Mouse (Mus musculus): ENCODE results near the gene Slc26a11.
"Not testable (repeated sequence)": the region's sequence is repeated elsewhere in the genome, so short reads cannot be mapped to it uniquely, and the experiment has no call there.

Gene Slc26a11

GRCm38 (mm10) chr11:119362769-119363533 is 7.6 kb downstream of the Slc26a11 start:
- no peak for DNase-seq

- peak; percentile 38 to 57 for DNase-seq
These were observed 8.3 kb downstream of the Slc26a11 start for GRCm38 (mm10) chr11:119363534-119364145.

- DNase-seq: no peak
These were observed 20.1 kb downstream of the Slc26a11 start for GRCm38 (mm10) chr11:119375425-119375824.

GRCm38 (mm10) chr11:119377326-119377725 is 22.0 kb downstream of the Slc26a11 start:
- no peak for DNase-seq

GRCm38 (mm10) chr11:119378551-119378950 is 23.2 kb downstream of the Slc26a11 start:
- no peak for DNase-seq

GRCm38 (mm10) chr11:119381631-119382337 is 26.4 kb downstream of the Slc26a11 start:
- no peak for DNase-seq

DNA sequence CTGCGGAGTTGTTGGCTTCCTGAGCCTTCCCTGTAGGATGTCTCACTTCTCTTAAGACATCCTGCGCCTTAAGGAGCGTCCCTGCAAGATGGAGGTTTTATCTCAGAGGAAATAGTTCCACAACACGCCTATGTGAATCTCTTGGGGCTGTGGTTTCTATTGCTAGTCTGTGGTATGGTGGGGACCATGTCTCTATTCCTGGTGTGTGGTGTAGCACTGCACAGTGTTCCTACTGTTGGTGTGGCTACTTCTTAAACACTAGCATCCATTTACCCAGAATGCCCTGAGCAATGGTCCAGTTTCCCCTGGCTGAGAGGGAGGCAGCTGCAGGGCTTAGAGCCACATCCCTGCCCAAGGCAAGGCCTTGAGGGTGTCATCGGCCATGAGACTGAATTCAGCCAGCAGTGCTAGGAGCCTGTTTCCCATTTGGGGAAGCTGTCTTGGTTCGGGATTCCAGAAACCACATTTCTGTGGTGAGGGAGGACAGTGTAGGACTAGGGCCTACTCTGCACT is 27.0 kb downstream of the Slc26a11 start:
- no peak for DNase-seq

DNA sequence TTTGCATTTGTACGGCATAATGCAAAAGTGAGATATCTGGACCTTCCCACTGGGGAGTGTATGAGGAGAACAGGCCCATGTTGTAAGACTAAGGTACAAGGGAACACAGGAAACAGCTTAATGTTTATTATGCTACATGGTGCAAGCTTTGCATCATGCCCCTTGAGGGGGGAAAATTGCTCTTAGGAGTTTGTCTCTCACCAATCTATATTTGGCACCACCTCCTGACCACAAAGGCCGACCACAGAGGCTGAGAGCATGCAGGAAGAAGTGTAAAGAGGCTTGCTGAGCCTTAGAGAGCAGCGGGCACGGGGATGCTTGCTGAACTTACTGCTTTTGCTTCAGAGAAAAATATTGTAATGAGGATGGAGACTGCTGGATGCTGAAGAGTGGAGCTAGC is 29.5 kb downstream of the Slc26a11 start:
- DNase-seq: peak; percentile 55 to 74

- DNase-seq: peak in 1 of 2 experiments; percentile 32
These were observed 30.9 kb downstream of the Slc26a11 start for GRCm38 (mm10) chr11:119386306-119386705.

- DNase-seq: not testable (repeated sequence)
These were observed 31.9 kb downstream of the Slc26a11 start for GRCm38 (mm10) chr11:119387273-119387672.

DNA sequence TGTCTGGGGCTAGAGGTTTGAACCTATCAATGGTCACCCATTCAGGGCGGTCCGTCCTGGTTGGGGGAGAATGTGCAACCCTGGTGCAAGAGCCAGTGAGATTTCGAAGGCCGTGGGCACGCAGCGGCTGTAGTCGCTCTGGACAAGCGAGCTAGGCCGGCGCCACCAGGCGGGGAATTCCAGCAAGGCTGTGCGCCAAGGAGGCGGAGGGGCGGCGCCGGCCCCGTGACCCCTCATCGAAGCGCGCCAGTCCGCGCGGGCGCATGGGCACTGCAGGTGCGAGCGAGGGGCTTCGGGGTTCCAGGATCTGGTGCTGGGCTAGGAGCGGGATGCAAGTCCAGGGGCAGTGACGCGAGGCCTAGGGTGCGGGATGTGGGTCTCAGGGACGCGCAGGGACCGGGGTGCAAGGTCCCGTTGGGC is 34.5 kb downstream of the Slc26a11 start:
- peak; percentile 23 to 34 for DNase-seq

DNA sequence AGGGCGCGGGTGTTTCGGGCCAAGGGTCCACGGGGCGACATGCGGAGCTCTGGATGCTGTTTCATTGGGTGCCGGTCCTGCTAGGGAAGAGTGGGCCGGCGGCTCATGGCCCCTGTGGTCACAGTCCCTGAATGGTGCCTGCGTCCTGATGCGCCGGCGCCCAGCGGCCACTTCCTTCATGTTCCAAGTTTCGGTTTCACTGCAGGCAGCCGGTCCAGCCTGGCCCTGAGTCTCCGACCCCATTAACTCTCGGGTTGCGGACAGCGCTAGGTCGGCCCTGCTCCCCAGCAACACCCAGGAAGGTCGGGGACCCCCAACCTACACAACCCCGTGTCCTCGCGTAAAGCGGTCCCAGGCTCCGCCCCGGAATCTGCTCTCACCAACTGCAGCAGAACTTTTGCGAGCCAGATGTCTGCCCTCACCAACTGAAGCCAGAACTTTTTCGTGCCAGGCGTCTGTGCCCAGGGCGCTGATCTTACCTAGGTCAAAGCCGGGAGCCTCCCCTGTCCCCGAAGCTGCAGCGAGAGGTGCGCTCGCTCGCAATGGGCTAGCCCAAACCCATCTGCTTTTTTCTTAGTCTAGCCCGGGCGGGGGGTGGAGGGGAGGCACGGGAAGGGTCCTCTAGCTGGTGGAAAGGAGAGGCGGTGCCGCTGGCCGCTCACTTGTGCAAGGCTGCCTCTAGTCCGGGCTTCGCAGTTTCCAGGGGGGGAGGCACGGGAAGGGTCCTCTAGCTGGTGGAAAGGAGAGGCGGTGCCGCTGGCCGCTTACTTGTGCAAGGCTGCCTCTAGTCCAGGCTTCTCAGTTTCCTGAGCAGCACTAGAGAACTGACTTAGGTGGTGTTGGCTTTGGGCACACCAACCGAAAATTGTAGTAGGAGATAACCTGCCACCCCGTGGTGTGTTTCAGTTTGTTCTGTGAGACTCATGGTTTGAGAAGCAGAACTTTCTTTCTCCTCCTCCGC is 35.2 kb downstream of the Slc26a11 start:
- DNase-seq: peak; percentile 71 to 73

GRCm38 (mm10) chr11:119391386-119392000 is 36.1 kb downstream of the Slc26a11 start:
- DNase-seq: no peak

GRCm38 (mm10) chr11:119392001-119392614 is 36.8 kb downstream of the Slc26a11 start:
- DNase-seq: peak; percentile 75 to 80

- DNase-seq: peak; percentile 42 to 63
These were observed 37.6 kb downstream of the Slc26a11 start, which contains the start of gene Rnf213 for GRCm38 (mm10) chr11:119392800-119393482. TSS of gene Rnf213 (plus strand) at chr11:119393100.

- DNase-seq: no peak
These were observed 38.1 kb downstream of the Slc26a11 start for GRCm38 (mm10) chr11:119393483-119393804.

DNA sequence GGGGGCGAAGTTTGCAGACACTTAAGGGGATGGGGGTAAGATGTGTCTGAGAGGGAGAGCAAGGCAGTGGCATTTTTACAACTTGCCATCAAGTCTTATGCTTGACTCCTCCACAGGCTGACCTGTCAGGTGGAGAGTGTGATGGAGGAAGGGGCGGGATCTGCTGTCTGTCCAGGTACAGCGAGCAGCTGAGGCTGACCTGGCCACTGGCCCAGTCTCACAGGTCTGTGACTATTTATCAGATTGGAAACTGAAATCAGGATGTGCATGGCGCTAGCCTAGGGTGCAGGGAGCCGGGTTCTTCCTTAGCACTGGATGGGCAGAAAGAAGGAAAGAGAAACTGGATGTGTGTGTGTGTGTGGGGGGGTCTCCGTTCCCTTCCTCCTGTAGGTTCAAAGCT is 38.9 kb downstream of the Slc26a11 start:
- DNase-seq: no peak

DNA sequence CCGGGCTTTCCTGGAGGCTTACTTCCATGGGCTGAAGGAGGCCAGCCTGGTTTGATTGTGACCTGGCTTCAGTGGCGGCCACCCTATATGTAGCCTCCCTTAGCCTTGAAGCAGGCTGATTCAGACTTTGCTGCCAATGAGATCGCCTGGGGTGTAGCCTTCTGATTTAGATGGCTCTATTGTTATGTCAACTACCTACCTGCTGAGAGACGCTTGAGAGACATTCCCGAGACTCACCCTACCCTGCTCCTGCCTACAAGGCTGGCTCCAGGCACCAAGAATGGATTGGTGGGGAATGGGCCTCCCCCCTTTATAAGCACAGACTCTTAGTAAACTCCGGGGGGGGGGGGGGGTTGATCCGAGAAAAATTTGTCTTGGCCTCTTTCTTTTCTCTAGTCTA is 40.0 kb downstream of the Slc26a11 start:
- DNase-seq: no peak

DNA sequence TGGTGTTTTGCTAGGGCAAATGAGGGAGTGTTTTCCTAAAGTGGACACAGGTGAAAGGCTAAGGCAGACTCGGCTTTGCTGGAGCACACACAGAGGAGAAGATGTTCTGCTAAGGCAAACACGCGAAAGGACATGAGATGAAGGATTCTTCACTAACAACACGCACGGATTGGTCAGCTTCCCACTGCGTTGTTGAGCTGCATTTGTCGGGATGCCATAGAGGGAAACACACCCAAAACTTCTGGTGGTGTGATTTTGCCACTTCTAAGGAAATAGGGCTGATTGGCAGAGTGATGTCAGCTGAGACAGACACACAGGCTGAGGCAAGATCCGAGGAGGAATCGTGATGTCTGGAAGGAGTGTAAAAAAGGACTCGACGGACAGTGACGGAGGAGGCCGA is 40.6 kb downstream of the Slc26a11 start:
- no peak for DNase-seq

DNA sequence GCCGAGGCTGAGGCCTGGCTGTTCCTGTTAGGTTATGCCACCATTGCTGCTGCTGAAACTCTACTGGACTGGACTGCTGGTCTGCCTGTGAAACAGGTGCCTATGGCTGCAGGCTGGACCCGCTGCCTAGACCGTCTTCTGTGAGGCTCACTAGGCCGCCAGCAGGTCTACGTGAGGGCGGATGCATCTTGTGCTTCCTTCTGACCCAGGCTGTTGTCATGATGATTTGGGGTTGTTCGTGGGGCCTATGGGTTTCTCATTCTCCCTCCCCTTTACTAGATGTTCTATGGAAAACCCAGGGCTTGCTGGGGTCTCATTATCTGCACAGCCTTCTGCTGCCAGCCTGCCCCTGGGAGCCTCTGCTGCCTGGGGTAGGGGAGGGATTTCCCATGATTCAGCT is 41.1 kb downstream of the Slc26a11 start:
- DNase-seq: no peak
